Mouse (Mus musculus) c-Kit-positive CD71-positive TER-119-negative erythroid progenitor cells, embryonic 14.5 days (primary cell): ENCODE measurements around the gene Zcchc4.
A peak's percentile ranks its signal among the peaks of the same experiment; 100 is the strongest.

Source experiments
- DNase-seq: peaks from one replicate; pipeline ENCODE4 v3.0.0-alpha.2; 2013; ENCODE audit warnings: low read depth

The Zcchc4 gene

GRCm38 (mm10) chr5:52794109-52794508 is 18.9 kb downstream of the Zcchc4 start:
- no peak for DNase-seq

GRCm38 (mm10) chr5:52799274-52799985 is 24.2 kb downstream of the Zcchc4 start:
- no peak for DNase-seq

GRCm38 (mm10) chr5:52805801-52806200 is 30.6 kb downstream of the Zcchc4 start:
- no peak for DNase-seq

- DNase-seq, result no peak
Observed at GRCm38 (mm10) chr5:52806349-52806748, 31.1 kb downstream of the Zcchc4 start.

GRCm38 (mm10) chr5:52807030-52807429 is 31.8 kb downstream of the Zcchc4 start:
- no peak for DNase-seq

GRCm38 (mm10) chr5:52810446-52810845 is 35.2 kb downstream of the Zcchc4 start:
- no peak for DNase-seq

GRCm38 (mm10) chr5:52811056-52811455 is 35.8 kb downstream of the Zcchc4 start:
- DNase-seq, result no peak

GRCm38 (mm10) chr5:52812456-52812855 is 37.2 kb downstream of the Zcchc4 start:
- no peak for DNase-seq

- no peak for DNase-seq
Observed at GRCm38 (mm10) chr5:52813312-52813711, 38.1 kb downstream of the Zcchc4 start.

GRCm38 (mm10) chr5:52818676-52819075 is 43.5 kb downstream of the Zcchc4 start:
- DNase-seq, result no peak

GRCm38 (mm10) chr5:52821691-52822090 is 46.5 kb downstream of the Zcchc4 start:
- no peak for DNase-seq

- no peak for DNase-seq
Observed at GRCm38 (mm10) chr5:52827923-52828322, 52.7 kb downstream of the Zcchc4 start.

GRCm38 (mm10) chr5:52833005-52833404 is 57.8 kb downstream of the Zcchc4 start:
- DNase-seq, result peak; percentile 55

- DNase-seq, result peak; percentile 96
Observed at GRCm38 (mm10) chr5:52833761-52834274, 58.6 kb downstream of the Zcchc4 start, which contains the start of gene Anapc4. TSS of gene Anapc4 (plus strand) at chr5:52834012.

GRCm38 (mm10) chr5:52834386-52834785 is 59.2 kb downstream of the Zcchc4 start:
- no peak for DNase-seq

- DNase-seq, result no peak
Observed at GRCm38 (mm10) chr5:52844319-52844718, 69.1 kb downstream of the Zcchc4 start.

GRCm38 (mm10) chr5:52855727-52856126 is 80.5 kb downstream of the Zcchc4 start:
- no peak for DNase-seq

- DNase-seq, result no peak
Observed at GRCm38 (mm10) chr5:52864446-52864845, 89.2 kb downstream of the Zcchc4 start.

GRCm38 (mm10) chr5:52865825-52866224 is 90.6 kb downstream of the Zcchc4 start:
- DNase-seq, result no peak

GRCm38 (mm10) chr5:52866361-52867155 is 91.3 kb downstream of the Zcchc4 start:
- no peak for DNase-seq

GRCm38 (mm10) chr5:52868918-52869703 is 93.9 kb downstream of the Zcchc4 start:
- no peak for DNase-seq

- DNase-seq, result no peak
Observed at GRCm38 (mm10) chr5:52871461-52871860, 96.3 kb downstream of the Zcchc4 start.
